Mouse (Mus musculus) liver, embryonic 14.5 days (tissue): Measurements from ENCODE around the gene Vsig2. TPM values are rescaled to one million over a fixed set of nuclear protein-coding genes. Genes with fewer than 3 reads are reported as not detected.

Source experiments
- ATAC-seq: fragments of 200-750 bp; cut with Nextera tagmentation; 2 replicates; pipeline ENCODE4 v1.8.0; 2017; ENCODE audit warnings: moderate number of reproducible peaks, mild to moderate bottlenecking, moderate library complexity; ENCODE audit not compliant: insufficient read depth
- DNase-seq, 3 experiments: peaks; one replicate each; pipeline ENCODE4 v3.0.0-alpha.2; 2012 to 2013; ENCODE audit warnings: low read depth in 3 of 3, low spot score in 3 of 3
- H3K27ac ChIP-seq: fragments of 300-500 bp; sonication (generic); 2 replicates; pipeline ENCODE4 v1.5.1; 2014; ENCODE audit warnings: moderate library complexity, mild to moderate bottlenecking, control low read depth, inconsistent platforms
- H3K27me3 ChIP-seq: fragments of 300-500 bp; sonication (generic); 2 replicates; pipeline ENCODE4 v1.6.1; 2014; ENCODE audit warnings: mild to moderate bottlenecking, low read length, moderate library complexity; ENCODE audit not compliant: control insufficient read depth, insufficient read depth
- H3K36me3 ChIP-seq: fragments of 300-500 bp; sonication (generic); replicated peaks from 2 replicates; pipeline ENCODE4 v1.6.1; 2014; ENCODE audit warnings: low read depth; ENCODE audit not compliant: control insufficient read depth, insufficient read depth
- H3K4me1 ChIP-seq, 2 experiments: fragments of 200-500 bp in 1 of 2; fragments of 300-500 bp in 1 of 2; sonication (generic) in 1 of 2; replicated peaks; 2 replicates each; pipeline ENCODE4 v1.6.1; 2012 to 2014; ENCODE audit warnings: antibody characterized with exemption in 1 of 2, inconsistent platforms in 1 of 2, low read length in 1 of 2; ENCODE audit not compliant: control insufficient read depth in 2 of 2, insufficient read depth in 2 of 2
- H3K4me2 ChIP-seq: fragments of 300-500 bp; sonication (generic); 2 replicates; pipeline ENCODE4 v1.6.1; 2014; ENCODE audit warnings: low read depth, mild to moderate bottlenecking, control low read depth, moderate library complexity
- H3K4me3 ChIP-seq, 2 experiments: fragments of 200-500 bp in 1 of 2; fragments of 300-500 bp in 1 of 2; sonication (generic) in 1 of 2; 2 replicates each; pipeline ENCODE4 v1.5.1; 2012 to 2014; ENCODE audit warnings: low read depth in 2 of 2, low read length in 2 of 2, mild to moderate bottlenecking in 2 of 2, control low read depth in 1 of 2, inconsistent platforms in 1 of 2, moderate library complexity in 1 of 2; ENCODE audit not compliant: insufficient read depth in 1 of 2
- H3K9ac ChIP-seq: fragments of 300-500 bp; sonication (generic); replicated peaks from 2 replicates; pipeline ENCODE4 v1.6.1; 2014; ENCODE audit warnings: mild to moderate bottlenecking, control low read depth, moderate library complexity
- H3K9me3 ChIP-seq: fragments of 300-500 bp; sonication (generic); 2 replicates; pipeline ENCODE4 v1.6.1; 2016; ENCODE audit warnings: low read length, mixed read lengths; ENCODE audit not compliant: control insufficient read depth
- CTCF ChIP-seq: IDR thresholded peaks from 2 replicates; pipeline ENCODE4 v1.5.1; 2016; ENCODE audit warnings: antibody characterized with exemption, low read depth, control low read depth
- EP300 ChIP-seq: IDR thresholded peaks from 2 replicates; pipeline ENCODE4 v1.6.1; 2016; ENCODE audit warnings: antibody characterized with exemption, low read depth
- WGBS: fragments of 180-500 bp; shearing (Covaris S2); extraction: QIAGEN DNeasy Blood & Tissue Kit; methylation state at CpG from one replicate; pipeline ENCODE4 v1.1.7; 2014; ENCODE audit not compliant: insufficient replicate concordance; 5-methylcytosine and 5-hydroxymethylcytosine counted together
- polyA plus RNA-seq, 2 experiments: library from polyadenylated mRNA; depleted of rRNA in 1 of 2; stranded (reverse) in 1 of 2; unstranded in 1 of 2; fragments of >200 nt; fragmentation: Nextera tagmentation in 1 of 2; extraction: Ambion mirVana in 1 of 2; gene quantifications; 2 replicates each; pipeline versions ENCODE4 v1.2.1 to v1.2.3; 2012 to 2014

Vsig2 gene
- polyA plus RNA-seq, 2 experiments: 0.36 to 0.70 TPM

GRCm38 (mm10) chr9:37536851-37537250 lies 2.2 kb upstream of the Vsig2 start:
- H3K27me3 ChIP-seq: peaks cover 3% of the 10 kb centered on the region
- DNase-seq: no peak

GRCm38 (mm10) chr9:37537658-37538250 lies 1.3 kb upstream of the Vsig2 start:
- Histone ChIP-seq H3K4me1 (no peaks in the 10 kb centered on the region), H3K4me3 (no peak overlapping the region), H3K27ac (no peak overlapping the region), H3K9ac (no peak overlapping the region), H3K4me2 (no peak overlapping the region), H3K27me3 (peaks cover 3% of the 10 kb centered on the region), H3K9me3 (no peaks in the 10 kb centered on the region), H3K36me3 (no peaks in the 10 kb centered on the region)
- no peak for ATAC-seq
- no peak for DNase-seq
- 47% methylated on average over 5 of the region's 5 CpGs for WGBS
- TF ChIP-seq CTCF (no peak), EP300 (no peak)

More at GRCm38 (mm10) chr9:37536851-37537250, 2.2 kb upstream of the Vsig2 start:
- no peaks in the 10 kb centered on the region for H3K36me3 ChIP-seq
- no peaks in the 10 kb centered on the region for H3K9me3 ChIP-seq
- TF ChIP-seq EP300 (no peak), CTCF (no peak)
- no peak overlapping the region for H3K4me3 ChIP-seq
- 45% methylated on average over 4 of the region's 4 CpGs for whole genome bisulfite sequencing
- no peak overlapping the region for H3K27ac ChIP-seq
- no peaks in the 10 kb centered on the region; a peak in 1 of 4 replicates for H3K4me1 ChIP-seq
- H3K4me2 ChIP-seq: no peak overlapping the region
- ATAC-seq: no peak
- no peak overlapping the region for H3K9ac ChIP-seq

GRCm38 (mm10) chr9:37540226-37540625 lies 1.2 kb downstream of the Vsig2 start:
- Histone ChIP-seq H3K9me3 (no peaks in the 10 kb centered on the region), H3K4me1 (peaks cover 0 to 3% of the 10 kb centered on the region in 2 experiments; a peak in 1 of 4 replicates), H3K36me3 (no peaks in the 10 kb centered on the region), H3K4me3 (no peak overlapping the region), H3K27ac (no peak overlapping the region), H3K27me3 (peaks cover 3% of the 10 kb centered on the region), H3K4me2 (no peak overlapping the region), H3K9ac (no peak overlapping the region)
- ATAC-seq (no peak), DNase-seq (no peak)
- TF ChIP-seq CTCF (no peak), EP300 (no peak)
- WGBS: 70% methylated on average over 4 of the region's 4 CpGs

- TF ChIP-seq CTCF: no peak
- TF ChIP-seq EP300: no peak
Measured at GRCm38 (mm10) chr9:37540701-37541575, 1.9 kb downstream of the Vsig2 start.

More at GRCm38 (mm10) chr9:37540701-37541575, 1.9 kb downstream of the Vsig2 start:
- H3K9me3 ChIP-seq: no peaks in the 10 kb centered on the region
- H3K4me1 ChIP-seq: peaks cover 0 to 3% of the 10 kb centered on the region in 2 experiments; a peak in 1 of 4 replicates
- ATAC-seq: no peak
- no peak overlapping the region for H3K4me3 ChIP-seq
- H3K4me2 ChIP-seq: no peak overlapping the region
- H3K27me3 ChIP-seq: peaks cover 6% of the 10 kb centered on the region
- no peak overlapping the region for H3K9ac ChIP-seq
- H3K36me3 ChIP-seq: no peaks in the 10 kb centered on the region
- H3K27ac ChIP-seq: no peak overlapping the region
- DNase-seq: no peak
- WGBS: 58% methylated on average over 6 of the region's 6 CpGs
